Mouse (Mus musculus) mouse trophoblast stem cell (cell line): ENCODE measurements around the gene Atg9b.

ENCODE experiments used
- in situ Hi-C, 2 experiments: fragments of 300-500 bp; cut with MseI, MboI; formaldehyde crosslinking; loops; 2 replicates in 1 of 2; 3 replicates in 1 of 2; pipeline ENCODE4 v1.15.1; 2025

Gene Atg9b

GRCm38 (mm10) chr5:24350531-24351250, 41.3 kb downstream of the Atg9b start:
- in situ Hi-C loops, result no loop called here

- in situ Hi-C loops, result no loop called here
These were observed 41.9 kb downstream of the Atg9b start for GRCm38 (mm10) chr5:24350073-24350472.

DNA sequence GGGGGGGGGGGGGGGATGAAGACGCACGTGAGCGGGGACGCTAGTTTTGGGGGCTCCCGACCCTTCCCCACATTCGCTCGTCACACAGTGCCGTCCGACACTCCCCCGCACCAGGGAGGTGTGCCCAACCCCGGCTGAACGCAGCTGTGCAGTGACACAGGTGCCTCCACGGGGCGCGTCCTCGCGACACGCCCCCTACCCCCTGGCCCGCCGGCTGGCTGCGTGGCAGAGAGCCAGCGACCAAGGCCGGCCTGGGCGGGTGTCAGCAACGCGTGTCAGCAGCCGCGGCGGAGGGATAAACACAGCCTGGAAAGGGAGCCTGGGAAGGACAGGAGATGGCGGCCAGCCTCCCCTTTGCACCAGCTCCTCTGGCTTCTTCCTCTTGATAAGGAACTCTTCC, 43.4 kb downstream of the Atg9b start:
- in situ Hi-C loops, result no loop called here

- in situ Hi-C loops, result no loop called here
These were observed 43.8 kb downstream of the Atg9b start for GRCm38 (mm10) chr5:24348128-24348527.

DNA sequence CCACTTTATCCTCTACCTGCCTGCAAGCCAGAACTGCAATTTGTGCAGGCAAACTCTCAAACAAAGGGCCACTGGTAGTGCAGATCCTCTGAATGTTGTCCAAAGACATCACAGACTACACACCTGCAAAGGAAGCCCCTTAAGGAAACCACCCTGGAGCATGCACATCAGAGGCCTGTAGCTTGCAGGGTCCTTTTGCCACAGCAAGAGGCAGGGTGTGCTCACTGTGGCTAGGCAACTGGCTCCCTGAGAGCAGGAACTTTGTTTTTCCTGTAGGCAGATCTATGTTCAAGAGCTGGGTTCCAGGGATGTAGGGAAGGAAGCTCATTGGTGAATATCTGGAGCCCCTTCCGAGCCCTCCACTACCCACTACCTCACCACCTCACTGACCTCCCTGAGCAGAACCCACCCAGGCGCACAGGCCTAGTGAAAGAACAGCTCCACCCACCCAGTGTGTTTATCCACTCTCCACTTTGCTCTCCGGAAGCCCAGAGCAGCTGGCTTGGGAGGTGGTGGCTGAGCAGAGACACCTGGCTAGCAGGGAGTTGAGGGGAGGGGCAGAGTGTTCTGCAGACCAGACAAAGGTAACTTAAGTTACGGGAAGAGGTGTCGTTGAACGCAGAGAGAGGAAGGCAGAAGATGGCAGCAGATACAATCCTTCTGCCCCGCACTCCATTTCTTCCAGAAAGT, 44.6 kb downstream of the Atg9b start:
- in situ Hi-C loops, result no loop called here

- in situ Hi-C loops, result no loop called here
These were observed 45.6 kb downstream of the Atg9b start for GRCm38 (mm10) chr5:24346313-24346712.

- in situ Hi-C loops, result no loop called here
These were observed 47.4 kb downstream of the Atg9b start for GRCm38 (mm10) chr5:24344477-24345051.

GRCm38 (mm10) chr5:24343977-24344436, 47.9 kb downstream of the Atg9b start:
- in situ Hi-C loops, result no loop called here

GRCm38 (mm10) chr5:24343379-24343778, 48.6 kb downstream of the Atg9b start:
- in situ Hi-C loops, result no loop called here

DNA sequence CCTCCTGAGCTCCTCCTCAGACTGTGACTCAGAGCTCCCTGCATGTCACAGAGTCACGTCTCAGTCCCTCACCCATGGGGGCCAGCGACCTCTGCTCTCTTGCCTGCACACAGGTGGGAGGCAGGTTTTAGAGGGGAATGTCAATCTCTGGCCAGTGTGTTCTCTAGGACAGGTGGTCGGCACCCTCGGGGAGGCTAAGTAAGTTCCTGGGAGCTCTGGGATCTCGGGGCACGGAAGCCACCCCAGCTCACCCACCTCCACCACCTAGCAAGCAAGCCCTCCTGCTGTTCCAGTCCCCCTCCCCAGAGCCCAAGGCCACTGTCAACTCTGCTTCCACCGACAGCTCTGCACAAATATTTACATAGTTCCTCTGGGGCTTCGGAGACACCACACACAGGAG, 49.0 kb downstream of the Atg9b start:
- in situ Hi-C loops, result no loop called here

GRCm38 (mm10) chr5:24342205-24342963, 49.6 kb downstream of the Atg9b start:
- in situ Hi-C loops, result no loop called here

DNA sequence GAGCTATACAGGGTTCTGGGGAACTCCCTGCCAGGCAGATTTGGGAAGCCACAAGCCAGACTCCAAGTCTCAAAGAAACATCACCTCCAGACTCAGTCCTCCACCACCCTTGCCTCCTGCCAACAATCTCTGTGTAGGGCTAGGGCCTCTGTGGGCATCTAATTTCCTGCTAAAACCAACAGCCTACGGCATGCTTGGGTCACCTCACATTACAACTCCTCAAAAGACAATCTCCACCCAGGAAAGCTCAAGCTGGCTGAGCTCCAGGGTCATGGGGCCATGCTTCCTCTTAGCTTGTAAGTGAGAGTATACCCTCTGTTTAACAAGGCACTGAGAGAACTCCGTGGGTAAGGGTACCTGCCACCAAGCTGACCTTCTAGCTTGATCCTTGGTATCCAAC, 54.1 kb downstream of the Atg9b start:
- in situ Hi-C loops, result no loop called here

- in situ Hi-C loops, result no loop called here
These were observed 54.6 kb downstream of the Atg9b start for GRCm38 (mm10) chr5:24337366-24337765.

GRCm38 (mm10) chr5:24335888-24336511, 55.9 kb downstream of the Atg9b start:
- in situ Hi-C loops, result no loop called here

- in situ Hi-C loops, result no loop called here
These were observed 57.2 kb downstream of the Atg9b start for GRCm38 (mm10) chr5:24334749-24335148.
